Comparison of ENCODE assay signal across 8 mouse cellular contexts in the genomic region with DNA sequence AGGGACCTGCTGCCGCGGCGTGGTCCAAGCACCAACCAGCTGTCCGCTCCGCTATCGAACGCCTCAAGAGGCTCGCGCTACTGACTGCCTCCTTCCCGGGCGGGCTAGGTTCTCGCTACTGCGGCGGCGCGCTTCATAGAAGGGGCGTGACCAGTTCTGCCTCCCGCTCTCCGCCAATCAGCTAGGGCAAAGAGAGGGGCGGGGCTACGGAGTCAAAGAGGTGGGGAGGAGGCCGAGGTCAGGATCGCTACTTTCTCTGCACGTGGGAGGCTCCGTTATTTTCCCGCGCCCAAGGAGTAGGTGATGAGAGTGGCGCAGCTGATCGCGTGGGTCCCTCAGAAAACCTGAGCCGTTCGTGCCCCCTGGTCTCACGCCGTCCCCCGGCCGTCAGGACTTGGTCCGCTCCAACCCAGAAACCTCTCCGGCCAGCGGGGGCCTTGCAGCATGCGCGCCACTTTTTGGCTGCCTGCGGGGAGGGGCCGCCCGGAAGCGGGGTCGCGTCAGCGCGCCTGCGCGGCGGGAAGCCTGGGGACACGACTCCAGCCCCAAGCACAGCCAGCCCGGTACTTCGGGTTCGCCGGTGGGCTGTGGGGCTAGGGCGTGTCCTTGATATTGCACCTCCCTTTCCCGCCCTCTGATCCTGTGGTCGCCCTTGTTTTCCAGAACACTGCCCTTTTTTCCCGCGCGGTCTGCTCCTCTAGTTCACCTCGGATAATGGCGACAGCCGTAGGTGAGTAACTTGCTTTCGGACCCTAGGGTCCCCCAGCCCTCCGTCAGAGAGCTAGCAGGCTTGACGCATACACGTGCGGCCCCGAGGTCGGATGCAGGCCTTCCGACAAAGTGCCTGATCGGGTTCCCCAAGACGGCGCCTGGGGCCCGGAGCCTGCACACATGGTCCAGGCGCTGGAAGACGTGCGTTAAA. TPM values are rescaled to one million over a fixed set of nuclear protein-coding genes. Genes with fewer than 3 reads are reported as not detected.
DNase-seq lines count a peak whose midpoint lies in the region; ATAC-seq and TF ChIP-seq lines count a peak whose summit lies in the region.

A gene (plus strand): TSS at position 202 of the 922 bp plus-strand sequence.
A gene (minus strand): TSS at position 473 of the 922 bp plus-strand sequence.

- peak within 1 kb of the TSS; percentile 97 for H3K4me2 ChIP-seq in hindbrain, postnatal 0 days (ENCODE audit: low read depth, low read length)

- ATAC-seq in hindbrain, postnatal 0 days: peak; percentile 99
- peak; percentile 85 for ATAC-seq in megakaryocyte, adult 5-6 weeks (ENCODE audit: poor library complexity, severe bottlenecking)

- peak within 1 kb of the TSS; percentile 88 for H3K27ac ChIP-seq in hindbrain, postnatal 0 days
- H3K27ac ChIP-seq in left cerebral cortex, adult 2 months: peak within 1 kb of the TSS; percentile 86

- peak within 1 kb of the TSS; percentile 63 for H3K9ac ChIP-seq in hindbrain, postnatal 0 days (replicated peaks; ENCODE audit: low read length)

- peak; percentile 95 for DNase-seq in WW6 (ENCODE audit: low read depth, low spot score)
- DNase-seq in cerebellum, postnatal 4 days (ENCODE audit: low spot score in 2 of 2): peak; percentile 92 to 96
- peak; percentile 99 for DNase-seq in gastrocnemius, adult 18-20 months (ENCODE audit: low spot score)
- peak; percentile 98 for DNase-seq in hindbrain, postnatal 0 days (ENCODE audit: low spot score)
- DNase-seq in left cerebral cortex, adult 2 months (ENCODE audit: extremely low spot score in 1 of 2, low spot score in 2 of 2): peak; percentile 94 to 96
- DNase-seq in right cerebral cortex, adult 2 months (ENCODE audit: low spot score in 2 of 2): peak; percentile 96 to 97
- DNase-seq in urinary bladder, postnatal 14 days (ENCODE audit: low spot score): peak; percentile 99

- H3K9me3 ChIP-seq in hindbrain, postnatal 0 days (ENCODE audit: low read length): no peaks in the 10 kb centered on the region

- H3K27me3 ChIP-seq in hindbrain, postnatal 0 days (ENCODE audit: insufficient read depth, low read length): no peaks in the 10 kb centered on the region

- H3K4me3 ChIP-seq in hindbrain, postnatal 0 days (ENCODE audit: low read length): peak within 1 kb of the TSS; percentile 64
- peak within 1 kb of the TSS; percentile 76 for H3K4me3 ChIP-seq in left cerebral cortex, adult 2 months

- WGBS in hindbrain, postnatal 0 days: under 1% methylated on average over 79 of the region's 81 CpGs

- intact Hi-C loops in left cerebral cortex, adult 2 months (cut with DNase I): loop anchor here (1.0 kb wide), 1 partner anchor 46 kb away; a partner anchor contains a TSS

- peak; percentile 29 for TF ChIP-seq CTCF in hindbrain, postnatal 0 days (IDR thresholded peaks at IDR 0.05; ENCODE audit: low read depth)
- TF ChIP-seq CTCF in left cerebral cortex, adult 2 months (IDR thresholded peaks at IDR 0.05): no peak

- 0 out of 2 replicates have a peak, but pooled peaks cover 6% of the 10 kb centered on the region for H3K4me1 ChIP-seq in hindbrain, postnatal 0 days (ENCODE audit: insufficient read depth, low read length)

- H3K36me3 ChIP-seq in hindbrain, postnatal 0 days (ENCODE audit: insufficient read depth, low read length): peaks cover under 1% of the 10 kb centered on the region; the same call in 1 of the 2 replicates

RNA-seq across cellular contexts. Expression of the first gene that starts in this region (rescaled TPM):
- total RNA-seq in gastrocnemius, adult 18-20 months (2021): 100 to 1,000 TPM; 135 to 144 TPM
- 114 and 129 TPM in 2 replicates for total RNA-seq in hindbrain, postnatal 0 days (2014; rRNA removed)
- polyA plus RNA-seq in hindbrain, postnatal 0 days (2015; fragmentation: Nextera tagmentation; extraction: Ambion mirVana): 166 and 176 TPM in 2 replicates
- 10 to 100 TPM; 82.0 to 93.4 TPM for total RNA-seq in left cerebral cortex, adult 2 months (2021)
- 182 and 193 TPM in 2 replicates for total RNA-seq in megakaryocyte, adult 5-6 weeks (2015)
- total RNA-seq in megakaryocyte, adult 5-6 weeks (2017): 187 and 225 TPM in 2 replicates

RNA-seq across cellular contexts. Expression of the second gene that starts in this region (rescaled TPM):
- total RNA-seq in gastrocnemius, adult 18-20 months (2021): 10 to 100 TPM; 21.5 to 23.7 TPM
- 7.4 and 13.0 TPM in 2 replicates for total RNA-seq in hindbrain, postnatal 0 days (2014; rRNA removed)
- 10.7 and 12.2 TPM in 2 replicates for polyA plus RNA-seq in hindbrain, postnatal 0 days (2015; fragmentation: Nextera tagmentation; extraction: Ambion mirVana)
- total RNA-seq in left cerebral cortex, adult 2 months (2021): 10 to 100 TPM; 16.6 to 18.9 TPM
- total RNA-seq in megakaryocyte, adult 5-6 weeks (2015): 11.4 and 13.0 TPM in 2 replicates
- total RNA-seq in megakaryocyte, adult 5-6 weeks (2017): 19.3 and 20.1 TPM in 2 replicates

Comparison
In these comparisons a context has a peak if more than half of its experiments do, and no peak if none do; other contexts are left out.
1. Peak in every context shown above with its lines: DNase-seq, ATAC-seq, H3K4me3 ChIP-seq and H3K27ac ChIP-seq.